Mouse (Mus musculus): ENCODE measurements around the gene Ugt2a2. TPM values are rescaled to one million over a fixed set of nuclear protein-coding genes. Genes with fewer than 3 reads are reported as not detected.
"Not testable (repeated sequence)": the region's sequence is repeated elsewhere in the genome, so short reads cannot be mapped to it uniquely, and the experiment has no call there.

Ugt2a2 gene
- not detected in 2 replicates for polyA plus RNA-seq (2015; fragmentation: Nextera tagmentation; extraction: Ambion mirVana)

- H3K36me3 ChIP-seq (ENCODE audit: control insufficient read depth, insufficient read depth, low read length), result no peaks in the 10 kb centered on the region
- no peak within 1 kb of the TSS for H3K4me3 ChIP-seq (replicated peaks; ENCODE audit: low read length)
- no peak within 1 kb of the TSS for H3K9ac ChIP-seq (ENCODE audit: low read length)
- H3K9me3 ChIP-seq (replicated peaks; ENCODE audit: control insufficient read depth, low read length), result no peaks in the 10 kb centered on the region
- no peak within 1 kb of the TSS for H3K27ac ChIP-seq (ENCODE audit: low read length)
- no peaks in the 10 kb centered on the region for H3K4me1 ChIP-seq (ENCODE audit: control insufficient read depth, insufficient read depth, low read length)
- 82% methylated on average over 5 of the region's 5 CpGs for WGBS
- no peak for ATAC-seq (ENCODE audit: insufficient read depth, low FRiP score)
- H3K27me3 ChIP-seq (ENCODE audit: control insufficient read depth, insufficient read depth, low read length), result no peaks in the 10 kb centered on the region
- H3K4me2 ChIP-seq (ENCODE audit: low read depth, low read length), result no peak within 1 kb of the TSS
These were observed at the start of gene Ugt2a2 for GRCm38 (mm10) chr5:87482160-87482559. Ugt2a2 (minus strand) TSS chr5:87482260.

DNA sequence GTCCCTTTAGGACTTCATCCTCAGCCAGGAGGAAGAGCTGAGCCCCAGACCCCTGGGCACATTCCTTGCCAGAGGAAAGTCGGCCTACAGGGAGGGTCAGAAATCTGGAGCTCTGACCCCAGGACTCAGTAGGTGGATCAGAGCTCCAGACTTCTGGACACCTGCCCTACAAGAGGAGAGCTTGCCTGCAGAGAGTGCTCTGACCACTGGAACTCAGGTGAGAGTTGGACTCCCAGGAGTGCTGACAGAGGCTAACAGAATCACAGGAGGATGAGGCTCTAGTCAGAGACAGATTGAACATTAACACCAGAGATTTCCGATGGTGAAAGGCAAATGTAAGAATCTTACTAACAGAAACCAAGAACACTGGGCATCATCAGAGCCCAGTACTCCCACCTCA is 41.5 kb upstream of the Ugt2a2 start:
- H3K4me1 ChIP-seq (ENCODE audit: control insufficient read depth, insufficient read depth, low read length); ATAC-seq (ENCODE audit: insufficient read depth, low FRiP score); H3K27me3 ChIP-seq (ENCODE audit: control insufficient read depth, insufficient read depth, low read length); H3K4me3 ChIP-seq (replicated peaks; ENCODE audit: low read length); H3K9me3 ChIP-seq (replicated peaks; ENCODE audit: control insufficient read depth, low read length); H3K4me2 ChIP-seq (ENCODE audit: low read depth, low read length); H3K9ac ChIP-seq (ENCODE audit: low read length); H3K27ac ChIP-seq (ENCODE audit: low read length); H3K36me3 ChIP-seq (ENCODE audit: control insufficient read depth, insufficient read depth, low read length): not testable (repeated sequence)
- WGBS, result 86% methylated on average over 2 of the region's 2 CpGs

DNA sequence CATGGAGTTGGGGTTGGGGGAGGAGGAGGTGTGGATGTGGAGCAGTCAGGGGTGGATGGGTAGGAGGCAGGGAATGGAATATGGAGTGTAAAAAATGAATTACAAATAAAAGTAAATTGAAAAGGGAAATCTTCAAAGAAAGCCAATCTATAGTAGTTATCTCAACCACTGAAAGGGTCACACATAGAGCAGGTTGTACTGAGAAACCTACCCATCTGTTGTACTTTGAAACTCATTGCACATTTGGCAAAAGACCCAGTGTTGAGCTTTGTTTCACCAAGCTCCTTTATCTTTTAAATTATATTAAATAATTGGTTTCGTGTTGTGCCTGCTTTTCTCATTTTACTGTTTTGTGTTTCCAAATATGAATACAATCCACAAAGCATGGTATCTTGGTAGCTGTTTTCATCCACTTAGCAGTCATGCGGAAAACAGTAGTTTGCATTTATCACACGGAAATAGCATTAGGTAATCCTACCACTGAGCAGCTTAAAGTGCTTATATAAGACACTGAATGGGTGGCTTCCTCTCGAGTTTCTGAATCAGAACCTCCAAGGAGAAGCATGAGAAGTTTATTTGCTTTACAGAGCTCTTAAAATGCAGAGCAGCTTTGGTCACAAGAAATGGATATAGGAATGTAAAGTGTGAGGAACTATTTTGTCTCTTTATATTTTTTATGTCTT is 23.9 kb upstream of the Ugt2a2 start:
- Histone ChIP-seq H3K27ac (ENCODE audit: low read length) (no peak overlapping the region), H3K4me1 (ENCODE audit: control insufficient read depth, insufficient read depth, low read length) (no peaks in the 10 kb centered on the region), H3K4me2 (ENCODE audit: low read depth, low read length) (no peak overlapping the region), H3K36me3 (ENCODE audit: control insufficient read depth, insufficient read depth, low read length) (no peaks in the 10 kb centered on the region), H3K4me3 (replicated peaks; ENCODE audit: low read length) (no peak overlapping the region), H3K9me3 (replicated peaks; ENCODE audit: control insufficient read depth, low read length) (no peaks in the 10 kb centered on the region), H3K9ac (ENCODE audit: low read length) (no peak overlapping the region), H3K27me3 (ENCODE audit: control insufficient read depth, insufficient read depth, low read length) (no peaks in the 10 kb centered on the region)
- 54% methylated on average over 4 of the region's 4 CpGs for WGBS
- no peak for ATAC-seq (ENCODE audit: insufficient read depth, low FRiP score)

DNA sequence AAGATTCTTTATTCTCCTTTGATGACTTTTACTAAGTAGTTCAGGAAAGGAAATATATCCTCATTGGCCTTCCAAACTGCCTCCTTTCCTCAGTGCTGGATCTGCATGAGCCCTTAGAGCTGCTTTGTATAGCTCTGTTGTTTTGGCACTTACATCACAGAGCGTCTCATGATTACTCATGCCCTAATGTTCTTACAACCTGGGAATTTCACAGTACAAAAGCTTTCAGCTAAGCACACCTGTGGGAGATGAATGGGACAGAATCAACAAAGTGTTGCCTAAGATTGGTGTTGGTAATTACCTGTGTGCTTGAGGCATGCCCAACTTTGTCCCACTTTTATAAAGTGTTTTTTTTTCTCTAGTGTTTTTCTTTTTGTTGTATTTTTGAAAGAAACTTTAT is 20.6 kb upstream of the Ugt2a2 start:
- H3K36me3 ChIP-seq (ENCODE audit: control insufficient read depth, insufficient read depth, low read length), result no peaks in the 10 kb centered on the region
- H3K4me3 ChIP-seq (replicated peaks; ENCODE audit: low read length), result no peak overlapping the region
- H3K27ac ChIP-seq (ENCODE audit: low read length), result no peak overlapping the region
- no peaks in the 10 kb centered on the region for H3K4me1 ChIP-seq (ENCODE audit: control insufficient read depth, insufficient read depth, low read length)
- no peaks in the 10 kb centered on the region for H3K9me3 ChIP-seq (replicated peaks; ENCODE audit: control insufficient read depth, low read length)
- 64% methylated on average over 1 of the region's 1 CpGs for WGBS
- no peak overlapping the region for H3K9ac ChIP-seq (ENCODE audit: low read length)
- H3K4me2 ChIP-seq (ENCODE audit: low read depth, low read length), result no peak overlapping the region
- ATAC-seq (ENCODE audit: insufficient read depth, low FRiP score), result no peak
- H3K27me3 ChIP-seq (ENCODE audit: control insufficient read depth, insufficient read depth, low read length), result no peaks in the 10 kb centered on the region

DNA sequence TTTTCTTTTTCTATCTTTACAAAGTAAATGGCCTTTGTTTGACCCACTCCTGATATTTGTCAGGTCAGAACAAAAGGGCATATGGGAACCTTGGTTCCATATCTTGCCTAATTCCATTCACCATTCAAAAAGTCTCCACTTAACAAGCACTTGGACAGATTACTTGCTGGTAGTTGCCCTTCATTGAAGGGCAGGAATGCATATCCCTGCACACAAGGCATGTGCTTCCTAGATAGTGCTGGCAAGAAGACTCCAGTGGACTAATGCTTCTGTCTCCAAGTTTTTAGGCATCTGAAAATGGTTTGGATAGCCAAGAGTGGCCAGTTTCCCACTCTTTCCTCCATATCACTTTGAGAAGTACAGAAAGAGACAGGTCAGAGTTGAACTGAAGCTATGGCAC is 17.3 kb upstream of the Ugt2a2 start:
- no peaks in the 10 kb centered on the region for H3K36me3 ChIP-seq (ENCODE audit: control insufficient read depth, insufficient read depth, low read length)
- H3K27me3 ChIP-seq (ENCODE audit: control insufficient read depth, insufficient read depth, low read length), result no peaks in the 10 kb centered on the region
- no peaks in the 10 kb centered on the region for H3K4me1 ChIP-seq (ENCODE audit: control insufficient read depth, insufficient read depth, low read length)
- H3K27ac ChIP-seq (ENCODE audit: low read length), result no peak overlapping the region
- H3K4me3 ChIP-seq (replicated peaks; ENCODE audit: low read length), result no peak overlapping the region
- H3K4me2 ChIP-seq (ENCODE audit: low read depth, low read length), result no peak overlapping the region
- H3K9me3 ChIP-seq (replicated peaks; ENCODE audit: control insufficient read depth, low read length), result no peaks in the 10 kb centered on the region
- no peak for ATAC-seq (ENCODE audit: insufficient read depth, low FRiP score)
- H3K9ac ChIP-seq (ENCODE audit: low read length), result no peak overlapping the region

GRCm38 (mm10) chr5:87498936-87499335 is 16.9 kb upstream of the Ugt2a2 start:
- Histone ChIP-seq H3K4me1 (ENCODE audit: control insufficient read depth, insufficient read depth, low read length) (no peaks in the 10 kb centered on the region), H3K9me3 (replicated peaks; ENCODE audit: control insufficient read depth, low read length) (no peaks in the 10 kb centered on the region), H3K27me3 (ENCODE audit: control insufficient read depth, insufficient read depth, low read length) (no peaks in the 10 kb centered on the region), H3K9ac (ENCODE audit: low read length) (no peak overlapping the region), H3K27ac (ENCODE audit: low read length) (no peak overlapping the region), H3K36me3 (ENCODE audit: control insufficient read depth, insufficient read depth, low read length) (no peaks in the 10 kb centered on the region), H3K4me2 (ENCODE audit: low read depth, low read length) (no peak overlapping the region), H3K4me3 (replicated peaks; ENCODE audit: low read length) (no peak overlapping the region)
- no peak for ATAC-seq (ENCODE audit: insufficient read depth, low FRiP score)

- H3K4me3 ChIP-seq (replicated peaks; ENCODE audit: low read length), result no peak within 1 kb of the TSS
- WGBS, result 81% methylated on average over 1 of the region's 1 CpGs
- H3K4me1 ChIP-seq (ENCODE audit: control insufficient read depth, insufficient read depth, low read length), result no peaks in the 10 kb centered on the region
- no peaks in the 10 kb centered on the region for H3K27me3 ChIP-seq (ENCODE audit: control insufficient read depth, insufficient read depth, low read length)
- no peaks in the 10 kb centered on the region for H3K9me3 ChIP-seq (replicated peaks; ENCODE audit: control insufficient read depth, low read length)
- H3K36me3 ChIP-seq (ENCODE audit: control insufficient read depth, insufficient read depth, low read length), result no peaks in the 10 kb centered on the region
- no peak within 1 kb of the TSS for H3K9ac ChIP-seq (ENCODE audit: low read length)
- H3K4me2 ChIP-seq (ENCODE audit: low read depth, low read length), result no peak within 1 kb of the TSS
- no peak for ATAC-seq (ENCODE audit: insufficient read depth, low FRiP score)
- no peak within 1 kb of the TSS for H3K27ac ChIP-seq (ENCODE audit: low read length)
These were observed 8.7 kb upstream of the Ugt2a2 start, which contains the start of gene Ugt2a1 for GRCm38 (mm10) chr5:87490771-87491170. Ugt2a1 (minus strand) TSS chr5:87490871.

DNA sequence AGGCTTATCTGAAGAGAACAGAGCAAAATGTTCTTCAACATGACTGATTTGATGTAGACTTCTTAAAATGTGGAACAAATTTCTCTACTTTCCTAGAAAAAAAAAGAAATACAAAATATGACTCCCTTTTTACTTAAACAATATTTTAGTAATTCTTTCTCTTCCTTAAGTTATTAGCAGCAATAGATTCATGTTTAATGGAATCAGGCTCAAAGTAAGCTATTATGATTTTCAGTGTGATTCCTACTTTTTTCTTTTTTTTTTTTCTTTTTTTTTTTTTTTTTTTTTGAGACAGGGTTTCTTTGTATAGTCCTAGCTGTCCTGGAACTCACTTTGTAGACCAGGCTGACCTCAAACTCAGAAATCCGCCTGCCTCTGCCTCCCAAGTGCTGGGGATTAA is 4.6 kb upstream of the Ugt2a2 start, which contains the start of gene Gm43638:
Gm43638 (minus strand) TSS at position 101 of the 400 bp plus-strand sequence.
- 80% methylated on average over 1 of the region's 1 CpGs for WGBS
- not testable (repeated sequence) for H3K4me3 ChIP-seq (replicated peaks; ENCODE audit: low read length); ATAC-seq (ENCODE audit: insufficient read depth, low FRiP score); H3K9ac ChIP-seq (ENCODE audit: low read length); H3K27me3 ChIP-seq (ENCODE audit: control insufficient read depth, insufficient read depth, low read length); H3K27ac ChIP-seq (ENCODE audit: low read length); H3K4me1 ChIP-seq (ENCODE audit: control insufficient read depth, insufficient read depth, low read length); H3K36me3 ChIP-seq (ENCODE audit: control insufficient read depth, insufficient read depth, low read length); H3K4me2 ChIP-seq (ENCODE audit: low read depth, low read length); H3K9me3 ChIP-seq (replicated peaks; ENCODE audit: control insufficient read depth, low read length)

DNA sequence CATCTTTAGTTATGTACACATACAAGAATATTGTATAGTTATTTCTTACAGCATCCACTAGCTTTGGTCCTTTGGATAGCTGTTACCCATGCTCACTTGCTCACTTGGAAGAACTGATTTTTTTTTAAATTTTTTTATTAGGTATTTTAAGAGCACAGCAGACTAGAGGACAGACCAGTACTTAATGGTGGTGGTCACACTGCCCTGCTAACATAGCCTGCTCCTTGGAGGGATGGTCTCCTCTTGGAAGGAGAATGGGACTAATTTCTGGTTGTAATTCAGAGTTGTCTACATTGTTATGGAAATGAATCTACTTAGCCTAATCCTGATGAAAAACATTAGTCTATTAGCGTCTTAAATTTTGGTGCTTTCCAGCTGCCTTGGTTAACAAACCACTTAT is 23.2 kb downstream of the Ugt2a2 start:
- WGBS, result 69% methylated on average over 1 of the region's 1 CpGs
- ATAC-seq (ENCODE audit: insufficient read depth, low FRiP score), result no peak
- H3K4me1 ChIP-seq (ENCODE audit: control insufficient read depth, insufficient read depth, low read length), result no peaks in the 10 kb centered on the region
- no peak overlapping the region for H3K27ac ChIP-seq (ENCODE audit: low read length)
- H3K9ac ChIP-seq (ENCODE audit: low read length), result no peak overlapping the region
- no peaks in the 10 kb centered on the region for H3K9me3 ChIP-seq (replicated peaks; ENCODE audit: control insufficient read depth, low read length)
- no peaks in the 10 kb centered on the region for H3K36me3 ChIP-seq (ENCODE audit: control insufficient read depth, insufficient read depth, low read length)
- no peak overlapping the region for H3K4me3 ChIP-seq (replicated peaks; ENCODE audit: low read length)
- no peaks in the 10 kb centered on the region for H3K27me3 ChIP-seq (ENCODE audit: control insufficient read depth, insufficient read depth, low read length)
- H3K4me2 ChIP-seq (ENCODE audit: low read depth, low read length), result no peak overlapping the region

Measured in stomach, embryonic 16.5 days (tissue).